Mouse (Mus musculus): ENCODE data around the gene Unc13a. TPM values are rescaled to one million over a fixed set of nuclear protein-coding genes. Genes with fewer than 3 reads are reported as not detected.

Unc13a gene
- polyA plus RNA-seq (2012; rRNA removed; ENCODE audit: low replicate concordance) = 1.6 and 2.8 TPM in 2 replicates

GRCm38 (mm10) chr8:71671549-71671965, at the start of gene Unc13a:
Gene Unc13a (minus strand): TSS chr8:71671757.

GRCm38 (mm10) chr8:71701414-71702086, 30.0 kb upstream of the Unc13a start, which contains the start of gene B3gnt3:
Gene B3gnt3 (minus strand): TSS chr8:71701789.

GRCm38 (mm10) chr8:71689028-71689427, 17.5 kb upstream of the Unc13a start, which contains the start of gene Insl3:
Gene Insl3 (plus strand): TSS chr8:71689214.

GRCm38 (mm10) chr8:71676020-71676741, 4.6 kb upstream of the Unc13a start, which contains the start of gene Jak3:
Gene Jak3 (plus strand): TSS chr8:71676296.

GRCm38 (mm10) chr8:71610822-71611651, 60.5 kb downstream of the Unc13a start, which contains the start of gene Colgalt1:
Gene Colgalt1 (plus strand): TSS chr8:71610998.

GRCm38 (mm10) chr8:71597451-71597850, 74.1 kb downstream of the Unc13a start, which contains the start of gene Fam129c:
Gene Fam129c (plus strand): TSS chr8:71597648.

GRCm38 (mm10) chr8:71591471-71592373, 79.8 kb downstream of the Unc13a start, which contains the start of gene Pgls:
Gene Pgls (plus strand): TSS chr8:71592176.

Other genes starting within 250 kb of the Unc13a start
- 14.1 and 59.1 TPM in 2 replicates for gene Abhd8, start 208.1 kb downstream of the Unc13a start, polyA plus RNA-seq (2012; rRNA removed; ENCODE audit: low replicate concordance)
- gene Mrpl34, start 206.8 kb downstream of the Unc13a start, polyA plus RNA-seq (2012; rRNA removed; ENCODE audit: low replicate concordance) = 81.9 and 83.9 TPM in 2 replicates
- 93.2 and 103 TPM in 2 replicates for gene Dda1, start 202.6 kb downstream of the Unc13a start, polyA plus RNA-seq (2012; rRNA removed; ENCODE audit: low replicate concordance)
- 28.7 and 33.8 TPM in 2 replicates for gene Ano8, start 185.8 kb downstream of the Unc13a start, polyA plus RNA-seq (2012; rRNA removed; ENCODE audit: low replicate concordance)
- gene Gtpbp3, start 183.7 kb downstream of the Unc13a start, polyA plus RNA-seq (2012; rRNA removed; ENCODE audit: low replicate concordance) = 22.1 and 42.5 TPM in 2 replicates
- gene Plvap, start 160.0 kb downstream of the Unc13a start, polyA plus RNA-seq (2012; rRNA removed; ENCODE audit: low replicate concordance) = 129 and 167 TPM in 2 replicates
- gene Ccdc194, start 146.0 kb downstream of the Unc13a start, polyA plus RNA-seq (2012; rRNA removed; ENCODE audit: low replicate concordance) = 0.40 and 0.95 TPM in 2 replicates
- gene Bst2, start 134.3 kb downstream of the Unc13a start, polyA plus RNA-seq (2012; rRNA removed; ENCODE audit: low replicate concordance) = 275 and 658 TPM in 2 replicates
- 76.0 and 183 TPM in 2 replicates for gene Mvb12a, start 128.8 kb downstream of the Unc13a start, polyA plus RNA-seq (2012; rRNA removed; ENCODE audit: low replicate concordance)
- gene Tmem221, start 112.9 kb downstream of the Unc13a start, polyA plus RNA-seq (2012; rRNA removed; ENCODE audit: low replicate concordance) = 0.99 and 11.3 TPM in 2 replicates
- 0.68 and 2.1 TPM in 2 replicates for gene Nxnl1, start 105.2 kb downstream of the Unc13a start, polyA plus RNA-seq (2012; rRNA removed; ENCODE audit: low replicate concordance)
- 501 and 576 TPM in 2 replicates for gene Slc27a1, start 102.9 kb downstream of the Unc13a start, polyA plus RNA-seq (2012; rRNA removed; ENCODE audit: low replicate concordance)
- 133 and 189 TPM in 2 replicates for gene Pgls, start 79.6 kb downstream of the Unc13a start, polyA plus RNA-seq (2012; rRNA removed; ENCODE audit: low replicate concordance)
- 5.0 and 6.6 TPM in 2 replicates for gene Fam129c, start 74.1 kb downstream of the Unc13a start, polyA plus RNA-seq (2012; rRNA removed; ENCODE audit: low replicate concordance)
- gene Colgalt1, start 60.8 kb downstream of the Unc13a start, polyA plus RNA-seq (2012; rRNA removed; ENCODE audit: low replicate concordance) = 132 and 266 TPM in 2 replicates
- gene Jak3, start 4.5 kb upstream of the Unc13a start, polyA plus RNA-seq (2012; rRNA removed; ENCODE audit: low replicate concordance) = 29.8 and 48.5 TPM in 2 replicates
- 18.3 and 29.4 TPM in 2 replicates for gene Insl3, start 17.5 kb upstream of the Unc13a start, polyA plus RNA-seq (2012; rRNA removed; ENCODE audit: low replicate concordance)
- gene B3gnt3, start 30.0 kb upstream of the Unc13a start, polyA plus RNA-seq (2012; rRNA removed; ENCODE audit: low replicate concordance) = 14.0 and 18.7 TPM in 2 replicates
- gene Fcho1, start 54.0 kb upstream of the Unc13a start, polyA plus RNA-seq (2012; rRNA removed; ENCODE audit: low replicate concordance) = 2.7 and 10.3 TPM in 2 replicates
- 0.63 and 0.87 TPM in 2 replicates for gene Zfp709, start 210.3 kb upstream of the Unc13a start, polyA plus RNA-seq (2012; rRNA removed; ENCODE audit: low replicate concordance)
- 0.75 and 2.2 TPM in 2 replicates for gene Zfp882, start 236.9 kb upstream of the Unc13a start, polyA plus RNA-seq (2012; rRNA removed; ENCODE audit: low replicate concordance)
- 4.3 and 5.2 TPM in 2 replicates for gene Zfp617, start 236.9 kb upstream of the Unc13a start, polyA plus RNA-seq (2012; rRNA removed; ENCODE audit: low replicate concordance)

Measured in subcutaneous adipose tissue, adult 2 months (tissue).